Mouse (Mus musculus) stomach, embryonic 14.5 days (tissue): ENCODE results near the gene Nop9. TPM values are rescaled to one million over a fixed set of nuclear protein-coding genes. Genes with fewer than 3 reads are reported as not detected.

Source experiments
- ATAC-seq: fragments of 200-750 bp; cut with Nextera tagmentation; 2 replicates; pipeline ENCODE4 v1.8.0; 2017; ENCODE audit warnings: low read depth, moderate TSS enrichment; ENCODE audit not compliant: insufficient number of reproducible peaks, insufficient read depth, low FRiP score
- H3K27ac ChIP-seq: fragments of 300-500 bp; sonication (generic); 2 replicates; pipeline ENCODE4 v1.5.1; 2014; ENCODE audit warnings: mild to moderate bottlenecking, low read length, moderate library complexity, mixed read lengths
- H3K27me3 ChIP-seq: fragments of 300-500 bp; sonication (generic); 2 replicates; pipeline ENCODE4 v1.6.1; 2014; ENCODE audit warnings: low read length, control low read depth, mixed read lengths; ENCODE audit not compliant: control insufficient read depth, insufficient read depth
- H3K36me3 ChIP-seq: fragments of 300-500 bp; sonication (generic); 2 replicates; pipeline ENCODE4 v1.6.1; 2014; ENCODE audit warnings: mild to moderate bottlenecking, control low read depth, low read length, moderate library complexity, mixed read lengths; ENCODE audit not compliant: control insufficient read depth, insufficient read depth
- H3K4me1 ChIP-seq: fragments of 300-500 bp; sonication (generic); 2 replicates; pipeline ENCODE4 v1.6.1; 2014; ENCODE audit warnings: low read length, control low read depth, mixed read lengths; ENCODE audit not compliant: control insufficient read depth, insufficient read depth
- H3K4me2 ChIP-seq: fragments of 300-500 bp; sonication (generic); replicated peaks from 2 replicates; pipeline ENCODE4 v1.6.1; 2014; ENCODE audit warnings: low read depth, low read length, control low read depth
- H3K4me3 ChIP-seq: fragments of 300-500 bp; sonication (generic); 2 replicates; pipeline ENCODE4 v1.5.1; 2014; ENCODE audit warnings: low read depth, low read length, control low read depth
- H3K9ac ChIP-seq: fragments of 300-500 bp; sonication (generic); replicated peaks from 2 replicates; pipeline ENCODE4 v1.6.1; 2014; ENCODE audit warnings: low read depth, mild to moderate bottlenecking, control low read depth, low read length, moderate library complexity, mixed read lengths
- H3K9me3 ChIP-seq: fragments of 300-500 bp; sonication (generic); 2 replicates; pipeline ENCODE4 v1.6.1; 2016; ENCODE audit warnings: low read depth, low read length, control low read depth; ENCODE audit not compliant: control insufficient read depth
- WGBS: fragments of 180-500 bp; shearing (Covaris S2); extraction: QIAGEN DNeasy Blood & Tissue Kit; methylation state at CpG from one replicate; pipeline ENCODE4 v1.1.7; 2014; 5-methylcytosine and 5-hydroxymethylcytosine counted together
- polyA plus RNA-seq: library from polyadenylated mRNA; unstranded; fragments of >200 nt; fragmentation: Nextera tagmentation; extraction: Ambion mirVana; gene quantifications from 2 replicates; pipeline ENCODE4 v1.2.1, GENCODE M21; 2014

Gene Nop9
- polyA plus RNA-seq, 1 experiment from 2014 or later: 36.6 TPM

DNA sequence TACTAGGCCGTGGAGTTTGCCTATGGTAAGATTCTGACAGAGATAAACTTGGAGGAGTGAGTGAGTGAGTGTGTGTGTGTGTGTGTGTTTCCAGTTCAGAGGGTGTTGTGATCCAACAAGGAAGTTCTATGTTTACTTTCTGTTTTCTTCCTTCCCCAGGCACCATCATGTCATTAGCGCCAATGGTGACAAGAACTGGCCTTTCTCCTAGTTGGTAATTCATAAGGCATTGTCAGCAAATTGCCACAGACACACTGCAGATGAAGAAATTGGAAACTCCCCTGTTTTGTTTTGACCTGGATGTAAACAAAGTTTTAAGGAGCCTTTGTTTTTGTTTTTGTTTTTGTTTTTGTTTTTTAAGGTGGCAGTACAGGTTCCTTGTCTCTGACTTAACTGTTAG, 48.0 kb downstream of the Nop9 start:
- no peaks in the 10 kb centered on the region for H3K9me3 ChIP-seq
- H3K4me3 ChIP-seq: no peak overlapping the region
- no peaks in the 10 kb centered on the region for H3K4me1 ChIP-seq
- H3K27ac ChIP-seq: no peak overlapping the region
- no peak overlapping the region for H3K4me2 ChIP-seq
- H3K9ac ChIP-seq: no peak overlapping the region
- no peaks in the 10 kb centered on the region for H3K27me3 ChIP-seq
- no peak for ATAC-seq
- WGBS: 68% methylated on average over 2 of the region's 2 CpGs
- H3K36me3 ChIP-seq: no peaks in the 10 kb centered on the region

DNA sequence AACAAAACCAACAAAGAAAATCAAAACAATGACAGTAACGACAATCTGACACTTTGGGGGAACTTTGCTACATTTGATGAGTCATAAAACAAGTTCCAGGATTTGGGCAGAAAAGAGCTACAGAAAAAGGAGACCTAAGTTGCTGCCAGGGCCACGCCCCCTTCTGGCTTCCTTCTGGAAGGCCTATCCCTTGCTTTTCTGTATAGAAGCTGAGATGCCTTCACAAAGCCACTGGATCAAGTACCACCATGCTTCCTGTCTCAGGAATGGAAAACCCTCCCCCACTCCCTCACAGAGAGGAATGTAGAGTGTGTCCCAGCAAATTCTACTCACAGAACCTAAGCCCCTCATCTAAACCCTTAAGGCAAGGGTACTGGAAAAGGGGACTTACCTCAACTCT, 48.5 kb downstream of the Nop9 start:
- ATAC-seq: no peak
- no peak overlapping the region for H3K4me2 ChIP-seq
- 61% methylated on average over 2 of the region's 2 CpGs for WGBS
- no peak overlapping the region for H3K27ac ChIP-seq
- H3K36me3 ChIP-seq: no peaks in the 10 kb centered on the region
- H3K4me3 ChIP-seq: no peak overlapping the region
- H3K4me1 ChIP-seq: no peaks in the 10 kb centered on the region
- H3K27me3 ChIP-seq: no peaks in the 10 kb centered on the region
- no peaks in the 10 kb centered on the region for H3K9me3 ChIP-seq
- no peak overlapping the region for H3K9ac ChIP-seq

DNA sequence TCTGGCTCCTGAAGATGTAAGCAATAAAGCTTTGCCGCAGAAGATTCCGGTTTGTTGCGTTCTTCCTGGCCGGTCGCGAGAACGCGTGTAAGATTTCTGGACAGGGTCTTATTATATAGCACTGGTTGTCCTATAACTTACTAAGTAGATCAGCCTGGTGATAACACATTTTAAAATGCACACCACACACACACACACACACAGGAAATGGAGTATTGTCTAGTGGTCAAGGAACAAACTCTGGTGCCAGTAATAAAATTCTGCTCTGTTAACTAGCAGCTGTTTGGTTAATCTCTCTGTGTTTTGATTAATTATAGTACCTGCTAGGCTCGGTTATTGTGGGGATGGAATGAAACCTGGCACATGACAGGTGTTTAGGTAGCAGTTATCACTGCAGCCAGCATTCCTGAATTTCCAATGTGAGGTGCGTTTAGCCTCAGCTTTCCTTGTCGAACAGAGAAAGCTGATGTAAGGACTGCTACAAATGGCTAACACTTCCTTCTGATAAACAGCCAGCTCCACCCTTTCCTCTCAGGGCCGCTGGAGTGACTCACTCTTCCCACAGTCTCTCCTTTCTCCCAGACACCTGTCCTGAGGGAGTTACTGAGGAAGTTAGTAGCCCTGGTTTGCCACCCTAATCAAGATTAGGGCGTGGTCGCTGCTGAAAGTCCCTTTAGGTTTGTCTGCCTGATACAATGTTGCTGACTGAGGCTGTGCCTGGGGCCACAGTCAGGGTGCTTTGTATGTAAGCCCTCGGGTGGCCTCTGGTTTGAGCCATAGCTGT, 50.1 kb downstream of the Nop9 start:
- Histone ChIP-seq H3K27me3 (no peaks in the 10 kb centered on the region), H3K27ac (peak overlapping the region; percentile 45; the same call in 1 of the 2 replicates), H3K9ac (no peak overlapping the region), H3K9me3 (no peaks in the 10 kb centered on the region), H3K4me2 (no peak overlapping the region), H3K4me3 (no peak overlapping the region), H3K4me1 (no peaks in the 10 kb centered on the region), H3K36me3 (no peaks in the 10 kb centered on the region)
- peak; percentile 67; the same call in 1 of the 2 replicates for ATAC-seq
- 69% methylated on average over 15 of the region's 15 CpGs for WGBS

Other genes starting within 250 kb of the Nop9 start
- 0.19 and 0.24 TPM in 2 replicates for gene Cpne6, start 235.2 kb upstream of the Nop9 start, polyA plus RNA-seq
- not detected in 2 replicates for gene Nrl, start 220.7 kb upstream of the Nop9 start, polyA plus RNA-seq
- gene Pck2, start 205.4 kb upstream of the Nop9 start, polyA plus RNA-seq: 43.4 and 44.0 TPM in 2 replicates
- gene Dcaf11, start 185.7 kb upstream of the Nop9 start, polyA plus RNA-seq: 67.6 and 69.6 TPM in 2 replicates
- 0.91 and 1.2 TPM in 2 replicates for gene A730061H03Rik, start 185.3 kb upstream of the Nop9 start, polyA plus RNA-seq
- gene Fitm1, start 170.1 kb upstream of the Nop9 start, polyA plus RNA-seq: 0.61 TPM in 1 of 2 replicates, not detected in the other
- gene Psme1, start 167.6 kb upstream of the Nop9 start, polyA plus RNA-seq: 161 and 170 TPM in 2 replicates
- gene Emc9, start 160.4 kb upstream of the Nop9 start, polyA plus RNA-seq: 5.9 and 7.1 TPM in 2 replicates
- gene Psme2, start 154.6 kb upstream of the Nop9 start, polyA plus RNA-seq: 296 and 307 TPM in 2 replicates
- gene Rnf31, start 154.0 kb upstream of the Nop9 start, polyA plus RNA-seq: 13.2 and 15.1 TPM in 2 replicates
- gene Irf9, start 142.1 kb upstream of the Nop9 start, polyA plus RNA-seq: 7.4 and 8.1 TPM in 2 replicates
- 7.1 and 10.9 TPM in 2 replicates for gene Rec8, start 127.7 kb upstream of the Nop9 start, polyA plus RNA-seq
- 93.6 and 105 TPM in 2 replicates for gene Ipo4, start 109.7 kb upstream of the Nop9 start, polyA plus RNA-seq
- gene Gm49378, start 107.8 kb upstream of the Nop9 start, polyA plus RNA-seq: 3.7 and 3.9 TPM in 2 replicates
- 109 and 112 TPM in 2 replicates for gene Tm9sf1, start 101.9 kb upstream of the Nop9 start, polyA plus RNA-seq
- gene Tssk4, start 95.5 kb upstream of the Nop9 start, polyA plus RNA-seq: 0.59 and 1.6 TPM in 2 replicates
- 54.8 and 55.8 TPM in 2 replicates for gene Mdp1, start 85.2 kb upstream of the Nop9 start, polyA plus RNA-seq
- 56.8 and 63.6 TPM in 2 replicates for gene Gmpr2, start 73.8 kb upstream of the Nop9 start, polyA plus RNA-seq
- gene Nedd8, start 73.6 kb upstream of the Nop9 start, polyA plus RNA-seq: 535 and 580 TPM in 2 replicates
- gene Tinf2, start 63.9 kb upstream of the Nop9 start, polyA plus RNA-seq: 44.2 and 45.5 TPM in 2 replicates
- gene Tgm1, start 31.8 kb upstream of the Nop9 start, polyA plus RNA-seq: 19.5 and 21.3 TPM in 2 replicates
- 30.0 and 31.0 TPM in 2 replicates for gene Rabggta, start 23.4 kb upstream of the Nop9 start, polyA plus RNA-seq
- gene Dhrs1, start within 50 bp of the Nop9 start, polyA plus RNA-seq: 83.0 and 99.4 TPM in 2 replicates
- 2.3 and 2.6 TPM in 2 replicates for gene Cideb, start 12.8 kb downstream of the Nop9 start, polyA plus RNA-seq
- gene Ltb4r2, start 15.7 kb downstream of the Nop9 start, polyA plus RNA-seq: 0.13 and 0.52 TPM in 2 replicates
- 0.42 and 0.88 TPM in 2 replicates for gene Ltb4r1, start 20.3 kb downstream of the Nop9 start, polyA plus RNA-seq
- gene Adcy4, start 38.4 kb downstream of the Nop9 start, polyA plus RNA-seq: 4.3 and 5.8 TPM in 2 replicates
- gene Ripk3, start 43.2 kb downstream of the Nop9 start, polyA plus RNA-seq: 25.3 and 32.3 TPM in 2 replicates
- gene Nfatc4, start 77.5 kb downstream of the Nop9 start, polyA plus RNA-seq: 54.9 and 56.6 TPM in 2 replicates
- 14.2 and 17.2 TPM in 2 replicates for gene Nynrin, start 108.3 kb downstream of the Nop9 start, polyA plus RNA-seq
- 0.36 and 0.45 TPM in 2 replicates for gene Cbln3, start 138.7 kb downstream of the Nop9 start, polyA plus RNA-seq
- gene Khnyn, start 139.3 kb downstream of the Nop9 start, polyA plus RNA-seq: 10.4 TPM in 2 replicates
- 64.4 and 71.5 TPM in 2 replicates for gene Sdr39u1, start 154.6 kb downstream of the Nop9 start, polyA plus RNA-seq
- gene Cma1, start 199.0 kb downstream of the Nop9 start, polyA plus RNA-seq: 2.6 and 3.4 TPM in 2 replicates
- gene Cma2, start 205.3 kb downstream of the Nop9 start, polyA plus RNA-seq: not detected in 2 replicates